Mouse (Mus musculus) neural tube, embryonic 14.5 days (tissue): ENCODE results near the gene Map7. TPM values are rescaled to one million over a fixed set of nuclear protein-coding genes. Genes with fewer than 3 reads are reported as not detected.

Experiments
- ATAC-seq: fragments of 200-750 bp; cut with Nextera tagmentation; 2 replicates; pipeline ENCODE4 v1.8.0; 2017; ENCODE audit warnings: low read depth, mild to moderate bottlenecking, moderate TSS enrichment, moderate library complexity
- H3K27ac ChIP-seq: fragments of 300-500 bp; sonication (generic); 2 replicates; pipeline ENCODE4 v1.5.1; 2014; ENCODE audit warnings: low read depth, mild to moderate bottlenecking, control low read depth, low read length, moderate library complexity, mixed read lengths
- H3K27me3 ChIP-seq: fragments of 300-500 bp; sonication (generic); 2 replicates; pipeline ENCODE4 v1.6.1; 2014; ENCODE audit warnings: low read length; ENCODE audit not compliant: control insufficient read depth, insufficient read depth
- H3K36me3 ChIP-seq: fragments of 300-500 bp; sonication (generic); 2 replicates; pipeline ENCODE4 v1.6.1; 2014; ENCODE audit warnings: low read length, mixed read lengths; ENCODE audit not compliant: control insufficient read depth, insufficient read depth
- H3K4me1 ChIP-seq: fragments of 300-500 bp; sonication (generic); 2 replicates; pipeline ENCODE4 v1.6.1; 2014; ENCODE audit warnings: low read length; ENCODE audit not compliant: control insufficient read depth, insufficient read depth
- H3K4me2 ChIP-seq: fragments of 300-500 bp; sonication (generic); 2 replicates; pipeline ENCODE4 v1.6.1; 2014; ENCODE audit warnings: mild to moderate bottlenecking, low read depth, low read length, control low read depth
- H3K4me3 ChIP-seq: fragments of 300-500 bp; sonication (generic); 2 replicates; pipeline ENCODE4 v1.5.1; 2014; ENCODE audit warnings: low read depth, low read length, control low read depth, mixed read lengths
- H3K9ac ChIP-seq: fragments of 300-500 bp; sonication (generic); replicated peaks from 2 replicates; pipeline ENCODE4 v1.6.1; 2014; ENCODE audit warnings: low read depth, mild to moderate bottlenecking, control low read depth, low read length, mixed read lengths
- H3K9me3 ChIP-seq: fragments of 300-500 bp; sonication (generic); 2 replicates; pipeline ENCODE4 v1.6.1; 2016; ENCODE audit warnings: low read length; ENCODE audit not compliant: control insufficient read depth
- WGBS: fragments of 180-500 bp; shearing (Covaris S2); extraction: QIAGEN DNeasy Blood & Tissue Kit; methylation state at CpG from one replicate; pipeline ENCODE4 v1.1.7; 2014; 5-methylcytosine and 5-hydroxymethylcytosine counted together
- microRNA-seq: library from miRNA; unstranded; fragments of <30 nt; microRNA quantifications from one replicate; pipeline ENCODE4, GENCODE M21; 2016
- polyA plus RNA-seq: library from polyadenylated mRNA; unstranded; fragments of >200 nt; fragmentation: Nextera tagmentation; extraction: Ambion mirVana; gene quantifications from 2 replicates; pipeline ENCODE4 v1.2.1, GENCODE M21; 2014

Gene Map7
- polyA plus RNA-seq, 1 experiment from 2014 or later: 7.4 TPM

DNA sequence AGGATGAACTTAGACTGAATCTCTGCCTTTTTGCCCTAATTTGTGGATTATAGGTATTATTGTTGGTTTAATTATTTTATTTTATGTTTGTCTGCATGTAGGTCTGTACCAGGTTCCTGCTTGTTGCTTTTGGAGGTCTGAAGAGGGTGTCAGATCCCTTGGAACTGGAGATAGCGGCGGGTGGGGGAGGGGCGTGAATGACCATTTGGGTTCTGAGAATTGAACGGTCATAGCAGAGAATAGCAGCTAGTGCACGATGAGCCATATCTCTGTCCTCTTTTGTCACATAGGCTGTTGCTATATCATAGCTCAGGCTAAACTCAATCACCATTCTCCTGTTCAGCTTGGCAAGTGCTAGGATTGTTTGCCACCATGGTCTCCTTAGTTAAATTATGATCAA lies 169.2 kb downstream of the Map7 start:
- 82% methylated on average over 5 of the region's 5 CpGs for WGBS
- H3K9me3 ChIP-seq: no peaks in the 10 kb centered on the region
- ATAC-seq: no peak
- H3K4me3 ChIP-seq: no peak overlapping the region
- no peak overlapping the region for H3K9ac ChIP-seq
- no peak overlapping the region for H3K27ac ChIP-seq
- peaks cover 8% of the 10 kb centered on the region for H3K4me1 ChIP-seq
- H3K4me2 ChIP-seq: no peak overlapping the region
- no peaks in the 10 kb centered on the region for H3K27me3 ChIP-seq
- H3K36me3 ChIP-seq: peaks cover 4% of the 10 kb centered on the region

DNA sequence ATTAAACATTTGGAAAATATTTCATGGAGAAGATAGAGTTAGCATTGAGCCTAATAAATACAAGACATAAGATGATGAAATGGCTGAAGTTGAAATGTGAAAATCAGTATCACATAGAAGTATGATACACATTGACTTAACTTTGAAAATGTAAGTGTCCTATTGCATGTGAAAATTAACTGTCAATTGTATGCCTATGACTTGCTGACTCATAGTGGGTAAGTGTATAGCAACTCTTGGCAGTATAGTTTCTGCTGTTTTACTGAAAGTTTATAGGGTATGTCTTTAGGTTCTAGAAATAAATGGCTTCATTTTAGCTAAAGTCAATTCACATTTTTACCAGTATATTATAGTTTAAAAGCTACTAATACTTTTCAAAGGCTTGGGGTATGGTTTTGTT lies 178.0 kb downstream of the Map7 start:
- H3K36me3 ChIP-seq: peaks cover 46% of the 10 kb centered on the region
- H3K4me2 ChIP-seq: no peak overlapping the region
- H3K4me1 ChIP-seq: no peaks in the 10 kb centered on the region
- no peak overlapping the region for H3K4me3 ChIP-seq
- no peak overlapping the region for H3K9ac ChIP-seq
- no peaks in the 10 kb centered on the region for H3K9me3 ChIP-seq
- no peak overlapping the region for H3K27ac ChIP-seq
- no peak for ATAC-seq
- no peaks in the 10 kb centered on the region for H3K27me3 ChIP-seq

Small RNA genes lying within 50 kb of the gene (microRNA-seq; reads per million reads assigned to microRNA genes)
- gene Mir6413: not detected

Other genes with a start within 250 kb of the Map7 start
- 33.8 and 35.0 TPM in 2 replicates for gene Pex7, start 240.8 kb upstream of the Map7 start, polyA plus RNA-seq
- gene Map3k5, start 214.0 kb upstream of the Map7 start, polyA plus RNA-seq: 1.7 and 1.9 TPM in 2 replicates
- 126 and 135 TPM in 2 replicates for gene Bclaf1, start 164.0 kb downstream of the Map7 start, polyA plus RNA-seq
- 0.28 and 0.40 TPM in 2 replicates for gene Mtfr2, start 199.3 kb downstream of the Map7 start, polyA plus RNA-seq